Mouse (Mus musculus) lung, embryonic 15.5 days (tissue): ENCODE measurements around the gene Gba. TPM values are rescaled to one million over a fixed set of nuclear protein-coding genes. Genes with fewer than 3 reads are reported as not detected.

Experiments
- ATAC-seq: fragments of 200-750 bp; cut with Nextera tagmentation; 2 replicates; pipeline ENCODE4 v1.8.0; 2017; ENCODE audit warnings: moderate number of reproducible peaks, borderline replicate concordance; ENCODE audit not compliant: low FRiP score, low TSS enrichment; ENCODE audit errors: extremely low read depth
- H3K27ac ChIP-seq: fragments of 300-500 bp; sonication (generic); 2 replicates; pipeline ENCODE4 v1.5.1; 2015; ENCODE audit warnings: moderate library complexity, mild to moderate bottlenecking, inconsistent platforms
- H3K27me3 ChIP-seq: fragments of 300-500 bp; sonication (generic); 2 replicates; pipeline ENCODE4 v1.6.1; 2015; ENCODE audit warnings: inconsistent platforms
- H3K36me3 ChIP-seq: fragments of 300-500 bp; sonication (generic); 2 replicates; pipeline ENCODE4 v1.6.1; 2015; ENCODE audit warnings: inconsistent platforms
- H3K4me1 ChIP-seq: fragments of 300-500 bp; sonication (generic); 2 replicates; pipeline ENCODE4 v1.6.1; 2015; ENCODE audit warnings: inconsistent platforms
- H3K4me2 ChIP-seq: fragments of 300-500 bp; sonication (generic); 2 replicates; pipeline ENCODE4 v1.6.1; 2015; ENCODE audit warnings: inconsistent platforms, mild to moderate bottlenecking, moderate library complexity
- H3K4me3 ChIP-seq: fragments of 300-500 bp; sonication (generic); 2 replicates; pipeline ENCODE4 v1.5.1; 2015; ENCODE audit warnings: mild to moderate bottlenecking, inconsistent platforms
- H3K9ac ChIP-seq: fragments of 300-500 bp; sonication (generic); 2 replicates; pipeline ENCODE4 v1.6.1; 2015; ENCODE audit warnings: inconsistent platforms
- H3K9me3 ChIP-seq: fragments of 300-500 bp; sonication (generic); 2 replicates; pipeline ENCODE4 v1.6.1; 2016; ENCODE audit warnings: inconsistent platforms
- WGBS: fragments of 180-500 bp; shearing (Covaris S2); methylation state at CpG from one replicate; pipeline ENCODE4 v1.1.7; 2015; 5-methylcytosine and 5-hydroxymethylcytosine counted together
- polyA plus RNA-seq: library from polyadenylated mRNA; unstranded; fragments of >200 nt; fragmentation: Nextera tagmentation; extraction: Ambion mirVana; gene quantifications from 2 replicates; pipeline ENCODE4 v1.2.1, GENCODE M21; 2015

Gba gene
- polyA plus RNA-seq, 1 experiment from 2014 or later = 42.6 TPM

DNA sequence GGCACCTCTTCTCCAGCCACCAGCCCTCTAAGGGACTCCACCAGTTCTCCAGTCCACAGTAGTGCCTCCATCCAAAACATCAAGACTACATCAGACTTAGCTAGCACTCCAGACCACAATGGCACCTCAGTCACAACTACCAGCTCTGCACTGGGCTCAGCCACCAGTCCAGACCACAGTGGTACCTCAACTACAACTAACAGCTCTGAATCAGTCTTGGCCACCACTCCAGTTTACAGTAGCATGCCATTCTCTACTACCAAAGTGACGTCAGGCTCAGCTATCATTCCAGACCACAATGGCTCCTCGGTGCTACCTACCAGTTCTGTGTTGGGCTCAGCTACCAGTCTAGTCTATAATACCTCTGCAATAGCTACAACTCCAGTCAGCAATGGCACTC is 27.8 kb downstream of the Gba start:
- no peak overlapping the region for H3K9ac ChIP-seq
- H3K4me2 ChIP-seq = peak overlapping the region; percentile 83
- H3K4me1 ChIP-seq = peaks cover 49% of the 10 kb centered on the region
- WGBS = 61% methylated on average over 2 of the region's 2 CpGs
- no peaks in the 10 kb centered on the region for H3K9me3 ChIP-seq
- no peak overlapping the region for H3K27ac ChIP-seq
- H3K4me3 ChIP-seq = peak overlapping the region; percentile 46
- ATAC-seq = no peak
- peaks cover 13% of the 10 kb centered on the region; the same call in 1 of the 2 replicates for H3K27me3 ChIP-seq
- no peaks in the 10 kb centered on the region for H3K36me3 ChIP-seq

DNA sequence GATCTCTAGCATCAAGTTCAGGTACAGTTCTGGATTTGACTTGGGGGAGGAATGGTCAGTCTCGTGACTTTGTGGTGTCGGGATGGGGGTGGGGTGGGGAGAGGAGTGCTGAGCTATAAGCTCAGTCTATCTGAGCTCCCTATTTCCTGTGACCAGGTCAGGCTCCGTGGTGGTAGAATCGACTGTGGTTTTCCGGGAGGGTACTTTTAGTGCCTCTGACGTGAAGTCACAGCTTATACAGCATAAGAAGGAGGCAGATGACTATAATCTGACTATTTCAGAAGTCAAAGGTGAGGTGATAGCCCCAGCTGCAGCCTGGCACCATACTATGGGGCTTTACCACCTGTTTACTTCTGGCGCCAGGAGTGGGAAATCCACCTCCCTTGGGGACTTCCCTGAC is 28.6 kb downstream of the Gba start:
- peaks cover 13% of the 10 kb centered on the region; the same call in 1 of the 2 replicates for H3K27me3 ChIP-seq
- H3K4me3 ChIP-seq = peak overlapping the region; percentile 46
- peak overlapping the region; percentile 17; the same call in 1 of the 2 replicates for H3K9ac ChIP-seq
- ATAC-seq = no peak
- peak overlapping the region; percentile 86 for H3K27ac ChIP-seq
- no peaks in the 10 kb centered on the region for H3K36me3 ChIP-seq
- H3K9me3 ChIP-seq = no peaks in the 10 kb centered on the region
- WGBS = 43% methylated on average over 7 of the region's 7 CpGs
- H3K4me1 ChIP-seq = peaks cover 49% of the 10 kb centered on the region
- peak overlapping the region; percentile 83 for H3K4me2 ChIP-seq

DNA sequence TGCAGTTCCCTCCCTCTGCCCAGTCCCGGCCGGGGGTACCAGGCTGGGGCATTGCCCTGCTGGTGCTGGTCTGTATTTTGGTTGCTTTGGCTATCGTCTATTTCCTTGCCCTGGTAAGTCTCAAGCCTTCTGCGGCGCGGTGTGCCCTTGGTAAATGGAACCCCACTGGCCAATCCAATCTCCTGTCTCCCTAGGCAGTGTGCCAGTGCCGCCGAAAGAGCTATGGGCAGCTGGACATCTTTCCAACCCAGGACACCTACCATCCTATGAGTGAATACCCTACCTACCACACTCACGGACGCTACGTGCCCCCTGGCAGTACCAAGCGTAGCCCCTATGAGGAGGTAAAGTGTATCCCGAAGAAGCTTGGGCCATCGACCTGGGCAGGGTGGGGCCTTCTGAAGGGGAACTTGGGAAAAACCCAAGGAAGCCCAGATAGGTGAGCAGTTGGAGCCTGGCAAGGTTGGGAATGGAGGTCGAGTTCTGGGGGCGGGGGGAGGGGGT is 29.1 kb downstream of the Gba start:
- WGBS = 64% methylated on average over 16 of the region's 16 CpGs
- peak overlapping the region; percentile 46 for H3K4me3 ChIP-seq
- peaks cover 13% of the 10 kb centered on the region; the same call in 1 of the 2 replicates for H3K27me3 ChIP-seq
- peak overlapping the region; percentile 86 for H3K27ac ChIP-seq
- H3K9ac ChIP-seq = peak overlapping the region; percentile 17; the same call in 1 of the 2 replicates
- peak overlapping the region; percentile 83 for H3K4me2 ChIP-seq
- H3K9me3 ChIP-seq = no peaks in the 10 kb centered on the region
- no peak for ATAC-seq
- H3K36me3 ChIP-seq = no peaks in the 10 kb centered on the region
- H3K4me1 ChIP-seq = peaks cover 44% of the 10 kb centered on the region

DNA sequence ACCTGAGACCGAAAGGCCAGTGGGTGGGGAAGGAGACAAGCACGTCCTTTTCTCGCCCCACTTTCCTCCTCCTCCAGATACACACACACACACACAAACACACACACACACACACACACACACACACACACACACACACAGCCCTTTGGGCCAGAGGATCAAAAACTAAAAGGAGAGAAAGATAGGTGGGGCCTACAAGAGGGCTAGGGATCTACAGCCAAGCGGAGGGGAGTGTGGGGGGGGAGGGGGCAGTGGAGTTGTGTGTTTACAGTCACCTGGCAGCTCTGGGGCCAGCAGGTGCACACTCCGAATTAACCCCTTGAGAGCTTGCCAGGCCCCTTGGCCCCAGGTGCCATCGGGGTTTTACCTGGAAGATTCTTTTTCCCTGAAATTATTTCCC is 29.9 kb downstream of the Gba start:
- H3K9me3 ChIP-seq = no peaks in the 10 kb centered on the region
- H3K9ac ChIP-seq = no peak overlapping the region
- H3K4me2 ChIP-seq = peak overlapping the region; percentile 83
- peaks cover 36% of the 10 kb centered on the region for H3K4me1 ChIP-seq
- H3K36me3 ChIP-seq = no peaks in the 10 kb centered on the region; the same call in 1 of the 2 replicates
- H3K4me3 ChIP-seq = peak overlapping the region; percentile 46
- peaks cover 13% of the 10 kb centered on the region; the same call in 1 of the 2 replicates for H3K27me3 ChIP-seq
- ATAC-seq = no peak
- WGBS = 52% methylated on average over 6 of the region's 6 CpGs
- H3K27ac ChIP-seq = peak overlapping the region; percentile 86

DNA sequence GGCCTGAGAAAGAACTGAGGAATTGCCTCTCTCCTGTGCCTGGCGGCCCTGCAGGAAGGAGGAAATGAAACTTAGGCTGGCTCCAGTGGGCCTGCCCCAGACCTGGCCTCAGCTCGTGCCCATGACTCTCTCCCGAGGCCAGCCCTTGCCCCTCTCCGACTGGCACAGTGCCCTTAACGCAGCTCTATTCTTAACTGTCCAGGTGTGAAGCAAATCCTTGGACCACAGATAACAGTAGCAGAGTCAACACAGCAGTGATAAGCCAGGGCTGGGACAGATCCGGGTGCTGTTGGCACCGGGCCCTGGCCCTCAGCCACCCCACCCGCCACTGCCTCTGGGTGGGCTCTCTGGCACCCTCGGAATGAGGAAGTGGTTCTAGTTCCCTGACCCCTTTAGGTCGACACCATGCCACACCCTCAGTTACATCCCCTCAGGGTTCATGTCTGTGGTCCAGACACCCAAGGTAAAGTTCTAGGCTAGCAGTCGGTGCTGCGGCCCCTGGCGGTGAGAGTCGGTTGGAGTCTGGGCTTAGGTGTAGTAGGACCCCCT is 30.9 kb downstream of the Gba start:
- peak overlapping the region; percentile 83 for H3K4me2 ChIP-seq
- peak overlapping the region; percentile 86 for H3K27ac ChIP-seq
- peaks cover 36% of the 10 kb centered on the region for H3K4me1 ChIP-seq
- H3K9me3 ChIP-seq = no peaks in the 10 kb centered on the region
- 46% methylated on average over 14 of the region's 14 CpGs for WGBS
- H3K4me3 ChIP-seq = no peak overlapping the region
- no peak overlapping the region for H3K9ac ChIP-seq
- H3K27me3 ChIP-seq = peaks cover 12% of the 10 kb centered on the region; the same call in 1 of the 2 replicates
- no peaks in the 10 kb centered on the region; the same call in 1 of the 2 replicates for H3K36me3 ChIP-seq
- peak; percentile 62 for ATAC-seq

DNA sequence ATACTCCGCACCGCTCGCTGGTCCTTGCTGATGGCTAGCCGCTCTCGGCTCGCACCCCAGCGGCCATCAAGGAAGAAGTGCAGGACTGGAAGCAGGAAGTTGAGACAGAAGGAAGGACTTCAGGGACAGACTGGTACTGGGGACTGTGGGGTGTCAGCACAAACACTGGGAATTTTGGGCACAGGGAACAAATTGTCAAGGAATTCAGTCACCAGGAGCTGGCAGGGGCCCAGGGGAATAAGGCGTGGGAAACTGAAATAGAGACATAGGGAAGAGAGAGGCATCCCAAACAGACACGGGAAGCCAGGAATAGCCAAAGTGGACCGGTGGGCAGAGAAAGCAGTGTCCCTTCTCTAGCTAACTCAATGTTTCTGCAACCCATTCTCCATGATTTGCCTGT is 33.8 kb downstream of the Gba start:
- no peaks in the 10 kb centered on the region for H3K9me3 ChIP-seq
- no peak for ATAC-seq

DNA sequence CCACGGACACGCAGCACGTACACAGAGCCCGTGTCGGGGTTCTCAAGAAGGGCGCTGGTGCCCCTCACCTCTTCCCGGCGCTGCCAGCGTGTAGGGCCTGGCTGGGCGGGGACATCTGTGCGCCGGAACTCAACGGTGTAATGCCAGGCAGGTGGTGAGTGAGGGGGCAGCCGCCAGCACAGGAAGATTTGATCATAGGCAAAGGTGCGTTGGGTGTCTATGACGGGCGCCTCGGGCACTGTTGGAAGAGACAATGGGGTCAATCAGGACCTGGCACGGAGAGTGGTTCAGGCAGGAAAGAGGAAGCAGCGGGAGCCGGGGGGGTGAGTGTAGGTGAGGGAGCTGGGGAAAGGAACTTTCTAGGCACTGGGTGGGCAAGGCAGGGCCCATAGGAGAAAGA is 35.0 kb downstream of the Gba start:
- no peaks in the 10 kb centered on the region for H3K27me3 ChIP-seq
- no peak overlapping the region for H3K4me3 ChIP-seq
- 87% methylated on average over 21 of the region's 21 CpGs for WGBS

More for the DNA sequence above, 33.8 kb downstream of the Gba start:
- 87% methylated on average over 10 of the region's 10 CpGs for WGBS
- Histone ChIP-seq H3K27me3 (no peaks in the 10 kb centered on the region), H3K36me3 (no peaks in the 10 kb centered on the region; the same call in 1 of the 2 replicates), H3K9ac (no peak overlapping the region), H3K27ac (no peak overlapping the region), H3K4me2 (no peak overlapping the region), H3K4me1 (peaks cover 28% of the 10 kb centered on the region), H3K4me3 (no peak overlapping the region)

DNA sequence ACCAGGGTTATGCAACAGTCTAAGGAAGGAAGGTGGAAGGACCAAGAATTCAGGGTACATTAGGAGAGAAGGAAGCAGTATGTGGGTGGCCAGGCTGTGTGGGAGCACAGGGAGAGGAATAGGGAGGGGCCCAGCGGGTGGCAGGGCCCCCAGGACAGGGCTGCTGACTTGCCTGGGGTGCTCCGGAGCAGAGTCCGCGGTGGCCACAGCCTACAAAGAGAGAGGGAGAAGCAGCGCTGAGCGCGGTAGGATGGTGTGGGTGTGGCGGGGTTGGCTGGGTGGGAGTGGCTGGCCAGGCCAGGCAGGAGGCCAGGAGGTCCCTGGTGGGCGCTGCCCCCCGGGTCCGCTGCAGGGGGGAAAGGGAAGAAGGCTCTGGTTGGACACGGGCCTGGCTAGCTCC is 35.8 kb downstream of the Gba start:
- peaks cover 17% of the 10 kb centered on the region for H3K4me1 ChIP-seq
- no peak for ATAC-seq
- no peaks in the 10 kb centered on the region; the same call in 1 of the 2 replicates for H3K36me3 ChIP-seq
- no peak overlapping the region for H3K4me3 ChIP-seq
- no peaks in the 10 kb centered on the region for H3K9me3 ChIP-seq
- H3K4me2 ChIP-seq = no peak overlapping the region
- H3K27me3 ChIP-seq = no peaks in the 10 kb centered on the region; the same call in 1 of the 2 replicates
- H3K27ac ChIP-seq = no peak overlapping the region
- H3K9ac ChIP-seq = no peak overlapping the region
- WGBS = 62% methylated on average over 12 of the region's 12 CpGs

More for the DNA sequence above, 35.0 kb downstream of the Gba start:
- no peak overlapping the region for H3K9ac ChIP-seq
- no peaks in the 10 kb centered on the region; the same call in 1 of the 2 replicates for H3K36me3 ChIP-seq
- H3K4me2 ChIP-seq = no peak overlapping the region
- 0 out of 2 replicates have a peak overlapping the region, but pooled peaks have one; percentile 5 for H3K27ac ChIP-seq
- no peak for ATAC-seq
- no peaks in the 10 kb centered on the region for H3K9me3 ChIP-seq
- peaks cover 23% of the 10 kb centered on the region for H3K4me1 ChIP-seq

DNA sequence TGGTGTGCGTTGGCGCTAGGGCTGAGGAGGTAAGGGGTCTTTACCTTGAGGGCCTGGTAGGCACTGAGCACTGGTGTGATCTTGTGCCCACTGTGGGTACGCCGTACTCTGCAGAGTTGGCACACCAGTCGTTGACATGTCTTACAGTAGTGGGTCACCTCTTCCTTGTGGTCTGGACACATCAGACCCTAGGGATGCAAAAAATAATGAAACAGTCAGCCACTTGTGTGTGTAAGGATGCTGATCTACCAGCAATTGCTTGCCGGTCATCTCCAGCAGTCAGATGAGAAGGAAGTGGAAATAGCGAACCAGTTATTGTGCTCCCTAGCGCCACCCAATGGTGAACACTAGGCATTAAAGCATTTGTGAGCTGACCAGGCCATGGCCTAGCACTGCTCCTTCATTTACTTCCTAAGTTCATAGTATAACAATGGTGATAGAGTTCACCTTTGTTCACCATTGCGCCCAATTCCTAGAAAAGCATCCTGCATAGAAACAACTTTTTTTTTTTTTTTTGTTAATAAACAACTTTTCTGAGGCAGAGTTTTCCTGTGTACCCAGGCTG is 39.7 kb downstream of the Gba start:
- no peak overlapping the region for H3K4me2 ChIP-seq
- no peaks in the 10 kb centered on the region; the same call in 1 of the 2 replicates for H3K36me3 ChIP-seq
- no peak for ATAC-seq
- H3K27ac ChIP-seq = no peak overlapping the region
- H3K4me1 ChIP-seq = peaks cover 39% of the 10 kb centered on the region
- H3K9ac ChIP-seq = no peak overlapping the region
- WGBS = 67% methylated on average over 9 of the region's 9 CpGs
- peaks cover 14% of the 10 kb centered on the region for H3K27me3 ChIP-seq
- H3K9me3 ChIP-seq = no peaks in the 10 kb centered on the region
- H3K4me3 ChIP-seq = no peak overlapping the region

DNA sequence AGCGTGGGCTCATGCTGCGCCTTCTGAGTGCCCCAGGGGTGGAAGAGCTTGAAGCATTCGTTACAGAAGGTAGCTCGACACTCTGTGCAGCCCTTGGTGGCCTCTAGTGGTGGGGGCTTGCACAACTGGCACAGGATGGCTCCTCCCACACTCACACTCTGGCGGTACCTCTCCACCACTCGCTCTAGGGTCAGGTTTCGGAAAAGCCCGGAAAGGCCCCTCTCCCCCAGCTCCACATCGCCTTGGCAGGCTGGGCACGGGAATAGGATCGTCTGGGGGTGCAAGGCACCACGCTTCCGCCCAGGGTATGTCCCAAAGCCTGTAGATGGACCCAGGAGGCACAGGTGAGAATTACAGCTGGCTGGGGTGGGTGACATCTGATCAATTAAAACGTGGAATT is 40.9 kb downstream of the Gba start:
- H3K9me3 ChIP-seq = no peaks in the 10 kb centered on the region
- WGBS = 12% methylated on average over 14 of the region's 14 CpGs
- ATAC-seq = peak; percentile 33; the same call in 1 of the 2 replicates
- peaks cover 4% of the 10 kb centered on the region for H3K36me3 ChIP-seq
- H3K4me2 ChIP-seq = peak overlapping the region; percentile 82
- peaks cover 14% of the 10 kb centered on the region for H3K27me3 ChIP-seq
- H3K27ac ChIP-seq = peak overlapping the region; percentile 74
- H3K9ac ChIP-seq = peak overlapping the region; percentile 19
- H3K4me3 ChIP-seq = peak overlapping the region; percentile 78
- peaks cover 44% of the 10 kb centered on the region for H3K4me1 ChIP-seq

DNA sequence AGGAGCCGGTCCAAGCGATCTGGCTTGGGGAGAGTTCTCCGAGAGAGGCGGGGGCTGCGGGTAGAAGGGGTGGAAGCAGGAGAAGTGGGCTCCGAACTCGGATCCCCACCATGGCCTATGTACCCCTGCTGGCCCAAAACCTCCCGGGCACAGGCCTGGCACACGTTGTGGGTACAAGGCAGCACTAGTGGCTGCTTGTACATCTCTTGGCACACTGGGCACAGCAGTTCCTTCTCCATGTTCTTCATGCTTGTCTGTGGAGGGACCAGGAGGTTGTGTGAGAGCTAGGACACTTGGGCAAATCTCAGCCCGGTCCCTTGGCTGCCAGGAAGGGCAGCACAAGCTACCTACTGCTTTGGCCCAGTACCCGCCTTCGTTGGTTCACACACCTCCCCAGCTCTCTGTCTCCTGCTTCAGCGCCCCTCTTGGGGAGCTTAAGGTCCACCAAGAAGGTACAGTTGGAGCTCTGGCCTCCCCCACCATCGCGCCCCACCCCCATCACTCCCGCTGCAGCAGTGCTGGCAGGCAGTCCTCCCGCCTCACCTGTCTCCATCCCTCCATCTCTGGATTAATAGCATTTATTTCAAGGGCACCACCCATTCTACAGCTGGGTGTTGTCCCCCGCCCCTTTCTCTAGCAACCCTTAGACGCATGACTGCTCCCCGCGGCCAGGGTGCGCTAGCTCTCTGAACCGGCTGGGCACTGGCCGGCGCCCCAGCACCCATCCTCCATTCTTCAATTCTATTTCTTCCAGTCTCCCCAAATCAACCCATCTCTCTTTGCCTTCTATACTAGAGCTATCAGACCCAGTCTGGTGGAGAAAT is 41.6 kb downstream of the Gba start:
- Histone ChIP-seq H3K27me3 (peaks cover 14% of the 10 kb centered on the region), H3K4me2 (peak overlapping the region; percentile 82), H3K9ac (peak overlapping the region; percentile 23), H3K9me3 (no peaks in the 10 kb centered on the region), H3K27ac (peak overlapping the region; percentile 74), H3K4me3 (peak overlapping the region; percentile 78), H3K36me3 (peaks cover 10% of the 10 kb centered on the region), H3K4me1 (peaks cover 44% of the 10 kb centered on the region)
- 13% methylated on average over 25 of the region's 25 CpGs for WGBS
- no peak for ATAC-seq
